Mouse (Mus musculus): ENCODE measurements around the gene Cib1.
A peak's percentile ranks its signal among the peaks of the same experiment; 100 is the strongest.

The Cib1 gene

GRCm38 (mm10) chr7:80233799-80234198, 1.2 kb upstream of the Cib1 start:
- DNase-seq (ENCODE audit: low spot score in 2 of 2), result no peak

GRCm38 (mm10) chr7:80231971-80232488, 583 bp downstream of the Cib1 start:
- no peak for DNase-seq (ENCODE audit: low spot score in 2 of 2)

GRCm38 (mm10) chr7:80230196-80230595, 2.4 kb downstream of the Cib1 start:
- peak in 1 of 2 experiments; percentile 58 for DNase-seq (ENCODE audit: low spot score in 2 of 2)

GRCm38 (mm10) chr7:80227065-80227464, 5.5 kb downstream of the Cib1 start:
- no peak for DNase-seq (ENCODE audit: low spot score in 2 of 2)

- no peak for DNase-seq (ENCODE audit: low spot score in 2 of 2)
These were observed 11.3 kb downstream of the Cib1 start for GRCm38 (mm10) chr7:80221179-80221750.

- DNase-seq (ENCODE audit: low spot score in 2 of 2), result peak in 1 of 2 experiments; percentile 4
These were observed 12.3 kb downstream of the Cib1 start for GRCm38 (mm10) chr7:80220237-80220797.

- no peak for DNase-seq (ENCODE audit: low spot score in 2 of 2)
These were observed 13.9 kb downstream of the Cib1 start for GRCm38 (mm10) chr7:80218666-80219065.

- DNase-seq (ENCODE audit: low spot score in 2 of 2), result no peak
These were observed 16.0 kb downstream of the Cib1 start for GRCm38 (mm10) chr7:80216566-80216965.

GRCm38 (mm10) chr7:80215398-80215797, 17.2 kb downstream of the Cib1 start:
- DNase-seq (ENCODE audit: low spot score in 2 of 2), result peak; percentile 84 to 89

GRCm38 (mm10) chr7:80214459-80214858, 18.2 kb downstream of the Cib1 start:
- DNase-seq (ENCODE audit: low spot score in 2 of 2), result peak in 1 of 2 experiments; percentile 14

GRCm38 (mm10) chr7:80213604-80214003, 19.0 kb downstream of the Cib1 start:
- DNase-seq (ENCODE audit: low spot score in 2 of 2), result no peak

GRCm38 (mm10) chr7:80210982-80211381, 21.6 kb downstream of the Cib1 start:
- DNase-seq (ENCODE audit: low spot score in 2 of 2), result no peak

GRCm38 (mm10) chr7:80209669-80210068, 22.9 kb downstream of the Cib1 start:
- peak in 1 of 2 experiments; percentile 75 for DNase-seq (ENCODE audit: low spot score in 2 of 2)

- peak; percentile 90 to 92 for DNase-seq (ENCODE audit: low spot score in 2 of 2)
These were observed 23.7 kb downstream of the Cib1 start for GRCm38 (mm10) chr7:80208738-80209430.

- DNase-seq (ENCODE audit: low spot score in 2 of 2), result peak; percentile 68 to 69
These were observed 24.5 kb downstream of the Cib1 start for GRCm38 (mm10) chr7:80208026-80208642.

GRCm38 (mm10) chr7:80207314-80207731, 25.3 kb downstream of the Cib1 start:
- peak in 1 of 2 experiments; percentile 58 for DNase-seq (ENCODE audit: low spot score in 2 of 2)

- DNase-seq (ENCODE audit: low spot score in 2 of 2), result peak in 1 of 2 experiments; percentile 29
These were observed 26.7 kb downstream of the Cib1 start for GRCm38 (mm10) chr7:80205705-80206589.

GRCm38 (mm10) chr7:80204961-80205360, 27.7 kb downstream of the Cib1 start:
- peak in 1 of 2 experiments; percentile 60 for DNase-seq (ENCODE audit: low spot score in 2 of 2)

GRCm38 (mm10) chr7:80204362-80204761, 28.3 kb downstream of the Cib1 start:
- peak in 1 of 2 experiments; percentile 43 for DNase-seq (ENCODE audit: low spot score in 2 of 2)

- peak; percentile 50 to 67 for DNase-seq (ENCODE audit: low spot score in 2 of 2)
These were observed 28.9 kb downstream of the Cib1 start for GRCm38 (mm10) chr7:80203638-80204096.

- no peak for DNase-seq (ENCODE audit: low spot score in 2 of 2)
These were observed 29.7 kb downstream of the Cib1 start for GRCm38 (mm10) chr7:80202961-80203360.

All from spleen, postnatal 10 days (tissue).